Mouse (Mus musculus) testis, postnatal 14 days (tissue): ENCODE results near the gene Zp3.

Source experiments
- DNase-seq: peaks from one replicate; pipeline ENCODE4 v3.0.0; 2021; ENCODE audit warnings: low spot score

Zp3 gene

GRCm38 (mm10) chr5:136004537-136004936, 24.6 kb downstream of the Zp3 start:
- no peak for DNase-seq

GRCm38 (mm10) chr5:136007745-136008144, 27.8 kb downstream of the Zp3 start:
- no peak for DNase-seq

- peak; percentile 67 for DNase-seq
Observed at GRCm38 (mm10) chr5:136014877-136015276, 35.0 kb downstream of the Zp3 start.

- no peak for DNase-seq
Observed at GRCm38 (mm10) chr5:136015586-136015985, 35.7 kb downstream of the Zp3 start.

GRCm38 (mm10) chr5:136016014-136016876, 36.3 kb downstream of the Zp3 start:
- DNase-seq, result no peak

GRCm38 (mm10) chr5:136017262-136017661, 37.4 kb downstream of the Zp3 start:
- no peak for DNase-seq

GRCm38 (mm10) chr5:136018726-136019125, 38.8 kb downstream of the Zp3 start:
- DNase-seq, result no peak

- no peak for DNase-seq
Observed at GRCm38 (mm10) chr5:136019907-136020306, 40.0 kb downstream of the Zp3 start.

GRCm38 (mm10) chr5:136025712-136026111, 45.8 kb downstream of the Zp3 start:
- DNase-seq, result no peak

- no peak for DNase-seq
Observed at GRCm38 (mm10) chr5:136026859-136027258, 47.0 kb downstream of the Zp3 start.

- no peak for DNase-seq
Observed at GRCm38 (mm10) chr5:136027612-136028311, 47.9 kb downstream of the Zp3 start.

GRCm38 (mm10) chr5:136034868-136035267, 55.0 kb downstream of the Zp3 start:
- DNase-seq, result no peak

GRCm38 (mm10) chr5:136035285-136035684, 55.4 kb downstream of the Zp3 start:
- DNase-seq, result no peak

- no peak for DNase-seq
Observed at GRCm38 (mm10) chr5:136036667-136037066, 56.8 kb downstream of the Zp3 start.
